Mouse (Mus musculus) E14TG2a.4 (cell line): ENCODE results near the gene Pou6f1.
"Not testable (repeated sequence)": the region's sequence is repeated elsewhere in the genome, so short reads cannot be mapped to it uniquely, and the experiment has no call there.

Experiments used
- H3K27me3 ChIP-seq: 2 replicates; pipeline ENCODE4 v1.6.1; 2014; ENCODE audit warnings: low read length, control low read depth; ENCODE audit not compliant: insufficient read depth
- H3K36me3 ChIP-seq: 2 replicates; pipeline ENCODE4 v1.6.1; 2014; ENCODE audit warnings: low read length, control low read depth; ENCODE audit not compliant: insufficient read depth
- H3K4me1 ChIP-seq: replicated peaks from 2 replicates; pipeline ENCODE4 v1.6.1; 2014; ENCODE audit warnings: low read depth, low read length, control low read depth
- H3K4me3 ChIP-seq: replicated peaks from 2 replicates; pipeline ENCODE4 v1.5.1; 2014; ENCODE audit warnings: mild to moderate bottlenecking, low read length
- H3K9me3 ChIP-seq: 2 replicates; pipeline ENCODE4 v1.6.1; 2014; ENCODE audit warnings: low read length, control low read depth
- CTCF ChIP-seq: conservative IDR thresholded peaks from 2 replicates; pipeline ENCODE4 v1.5.1; 2014; ENCODE audit warnings: low read length
- NANOG ChIP-seq: IDR thresholded peaks from 2 replicates; pipeline ENCODE4 v1.6.1; 2014; ENCODE audit warnings: borderline replicate concordance, low read length, mixed read lengths
- POU5F1 ChIP-seq: IDR thresholded peaks from 2 replicates; pipeline ENCODE4 v1.6.1; 2014; ENCODE audit warnings: low read length, borderline replicate concordance

The Pou6f1 gene

DNA sequence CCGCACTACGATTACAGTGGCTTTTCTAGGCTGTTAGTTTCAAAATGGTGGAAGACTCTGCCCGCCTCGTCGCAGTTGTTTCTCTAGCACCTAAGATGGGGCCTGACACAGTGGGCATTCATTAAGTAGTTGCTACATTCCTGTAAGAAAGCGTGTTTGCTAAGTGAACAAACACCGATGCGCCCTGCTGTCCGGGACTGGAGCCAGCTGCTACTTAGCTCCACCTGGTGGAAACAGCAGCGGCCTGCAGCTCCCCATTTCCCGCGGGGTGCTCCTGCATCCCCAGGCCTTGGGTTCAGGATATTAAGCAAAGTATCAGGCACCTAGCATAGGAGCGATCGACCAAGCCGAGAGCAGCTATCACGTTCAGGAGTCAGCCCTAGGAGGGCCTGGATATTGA, 13.8 kb upstream of the Pou6f1 start:
- no peaks in the 10 kb centered on the region for H3K27me3 ChIP-seq
- H3K4me1 ChIP-seq: peaks cover 56% of the 10 kb centered on the region
- peaks cover 21% of the 10 kb centered on the region for H3K36me3 ChIP-seq
- TF ChIP-seq NANOG (no peak), POU5F1 (no peak), CTCF (peak; percentile 45)
- H3K4me3 ChIP-seq: peak overlapping the region; percentile 53
- no peaks in the 10 kb centered on the region for H3K9me3 ChIP-seq

DNA sequence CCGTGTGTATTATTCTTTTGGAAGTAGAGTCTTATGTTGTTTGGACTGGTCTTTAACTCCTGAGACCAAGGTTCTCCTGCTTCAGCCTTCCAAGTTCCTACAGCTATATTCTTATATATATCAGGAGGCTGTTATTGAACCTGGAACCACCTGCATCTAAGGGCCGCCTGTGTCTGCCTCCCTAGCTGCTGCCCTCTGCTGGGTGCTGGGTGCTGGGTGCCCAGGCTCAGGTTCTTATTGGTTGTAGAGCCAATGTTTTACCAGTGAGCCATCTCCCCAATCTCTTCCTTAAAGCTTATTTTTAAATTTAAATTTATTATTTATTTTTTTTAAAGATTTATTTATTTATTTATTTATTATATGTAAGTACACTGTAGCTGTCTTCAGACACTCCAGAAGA, 12.6 kb upstream of the Pou6f1 start:
- TF ChIP-seq POU5F1: no peak
- no peak for TF ChIP-seq NANOG
- peak; percentile 51 for TF ChIP-seq CTCF
- no peak overlapping the region for H3K4me3 ChIP-seq
- peaks cover 10% of the 10 kb centered on the region for H3K36me3 ChIP-seq
- no peaks in the 10 kb centered on the region for H3K27me3 ChIP-seq
- peaks cover 46% of the 10 kb centered on the region for H3K4me1 ChIP-seq
- no peaks in the 10 kb centered on the region for H3K9me3 ChIP-seq

DNA sequence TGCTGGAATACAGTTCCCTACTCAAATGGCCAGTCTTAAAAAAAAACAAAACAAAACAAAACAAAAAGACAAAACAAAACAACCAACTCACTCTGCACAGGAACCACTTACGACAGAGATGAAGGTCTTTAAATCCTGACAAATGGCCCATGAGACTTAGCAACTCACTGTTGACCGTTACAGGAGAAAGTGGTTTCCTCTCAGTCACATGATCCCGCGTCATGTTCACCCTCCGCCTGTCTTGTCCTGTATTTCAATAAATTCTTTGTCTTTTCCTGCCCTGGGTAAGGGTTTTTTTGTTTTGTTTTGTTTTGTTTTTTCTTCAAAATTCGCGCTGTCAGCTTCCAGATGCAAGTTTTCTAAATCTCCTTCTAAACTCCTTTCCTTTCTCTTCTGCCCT, 12.2 kb upstream of the Pou6f1 start:
- Histone ChIP-seq H3K9me3 (no peaks in the 10 kb centered on the region), H3K36me3 (peaks cover 5% of the 10 kb centered on the region), H3K27me3 (no peaks in the 10 kb centered on the region), H3K4me1 (peaks cover 42% of the 10 kb centered on the region), H3K4me3 (no peak overlapping the region)
- TF ChIP-seq CTCF (no peak), POU5F1 (no peak), NANOG (no peak)

DNA sequence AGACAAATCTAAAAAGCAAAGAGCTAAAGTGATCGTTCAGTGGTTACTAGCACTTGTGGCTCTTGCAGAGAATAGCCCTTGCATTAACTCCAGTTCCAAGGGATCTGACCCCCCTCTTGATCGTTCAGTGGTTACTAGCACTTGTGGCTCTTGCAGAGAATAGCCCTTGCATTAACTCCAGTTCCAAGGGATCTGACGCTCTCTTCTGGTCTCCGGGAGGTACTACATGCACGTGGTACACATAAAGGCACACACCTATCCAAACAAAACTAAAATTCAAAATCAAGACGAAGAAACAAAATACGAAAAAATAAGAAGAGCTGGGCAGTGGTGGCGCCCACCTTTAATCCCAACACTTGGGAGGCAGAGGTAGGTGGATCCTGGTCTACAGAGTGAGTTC, 6.9 kb upstream of the Pou6f1 start:
- H3K36me3 ChIP-seq, H3K4me3 ChIP-seq, H3K9me3 ChIP-seq: not testable (repeated sequence)
- peaks cover 12% of the 10 kb centered on the region for H3K27me3 ChIP-seq
- peaks cover 33% of the 10 kb centered on the region for H3K4me1 ChIP-seq
- TF ChIP-seq CTCF: peak; percentile 37

DNA sequence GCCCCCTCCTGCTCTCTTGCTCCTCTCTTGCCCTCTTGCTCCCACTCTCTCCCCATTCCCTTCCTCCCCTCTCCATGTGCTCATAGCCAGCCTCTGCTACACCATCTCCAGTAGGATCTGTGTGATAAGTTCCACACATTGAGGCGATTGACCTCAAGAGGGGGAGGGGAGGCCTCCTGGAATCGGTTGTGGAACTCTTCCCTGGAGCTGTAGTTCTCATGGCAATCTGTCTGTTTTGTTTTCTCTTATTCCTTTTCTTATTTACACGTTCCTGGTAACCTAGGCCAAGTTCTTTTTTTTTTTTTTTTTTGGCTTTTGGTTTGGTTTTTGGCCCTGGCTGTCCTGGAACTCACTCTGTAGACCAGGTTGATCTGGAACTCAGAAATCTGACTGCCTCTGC, 1.9 kb upstream of the Pou6f1 start:
- Histone ChIP-seq H3K4me1 (peaks cover 29% of the 10 kb centered on the region), H3K27me3 (peaks cover 46% of the 10 kb centered on the region), H3K4me3 (no peak overlapping the region), H3K9me3 (no peaks in the 10 kb centered on the region), H3K36me3 (no peaks in the 10 kb centered on the region)
- TF ChIP-seq CTCF (no peak), NANOG (no peak), POU5F1 (no peak)

DNA sequence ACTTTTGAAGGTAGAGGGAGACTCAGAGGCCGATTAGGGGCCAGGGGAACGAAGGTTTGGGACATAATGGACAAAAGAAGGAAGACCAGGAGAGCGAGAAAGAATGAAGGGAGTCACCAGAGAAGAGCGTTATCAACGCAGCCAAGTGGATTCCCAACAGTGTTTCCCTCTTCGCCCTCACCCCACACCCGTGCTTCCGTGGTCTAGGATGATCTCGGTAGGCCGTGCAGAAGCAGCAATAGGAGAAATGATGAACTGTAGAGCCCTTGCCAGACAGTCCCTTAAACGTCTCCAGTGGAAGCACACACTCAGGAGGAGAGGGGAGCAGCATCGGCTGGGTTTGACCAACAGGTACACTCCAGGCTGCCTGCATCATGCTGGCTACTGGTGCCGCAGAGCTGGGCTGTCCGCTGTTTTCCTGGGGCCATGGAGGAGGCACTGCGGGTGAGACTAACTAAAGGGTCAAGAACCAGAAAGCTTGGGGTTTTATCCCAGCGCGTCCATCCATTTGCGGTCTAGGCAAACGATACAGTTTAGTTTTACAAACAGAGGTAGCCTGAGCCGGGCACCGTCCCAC, 1.0 kb upstream of the Pou6f1 start:
- 0 out of 2 replicates have a peak overlapping the region, but pooled peaks have one; percentile 76 for H3K4me3 ChIP-seq
- H3K36me3 ChIP-seq: no peaks in the 10 kb centered on the region
- no peaks in the 10 kb centered on the region for H3K9me3 ChIP-seq
- H3K4me1 ChIP-seq: peaks cover 29% of the 10 kb centered on the region
- peaks cover 49% of the 10 kb centered on the region for H3K27me3 ChIP-seq
- TF ChIP-seq NANOG: no peak

DNA sequence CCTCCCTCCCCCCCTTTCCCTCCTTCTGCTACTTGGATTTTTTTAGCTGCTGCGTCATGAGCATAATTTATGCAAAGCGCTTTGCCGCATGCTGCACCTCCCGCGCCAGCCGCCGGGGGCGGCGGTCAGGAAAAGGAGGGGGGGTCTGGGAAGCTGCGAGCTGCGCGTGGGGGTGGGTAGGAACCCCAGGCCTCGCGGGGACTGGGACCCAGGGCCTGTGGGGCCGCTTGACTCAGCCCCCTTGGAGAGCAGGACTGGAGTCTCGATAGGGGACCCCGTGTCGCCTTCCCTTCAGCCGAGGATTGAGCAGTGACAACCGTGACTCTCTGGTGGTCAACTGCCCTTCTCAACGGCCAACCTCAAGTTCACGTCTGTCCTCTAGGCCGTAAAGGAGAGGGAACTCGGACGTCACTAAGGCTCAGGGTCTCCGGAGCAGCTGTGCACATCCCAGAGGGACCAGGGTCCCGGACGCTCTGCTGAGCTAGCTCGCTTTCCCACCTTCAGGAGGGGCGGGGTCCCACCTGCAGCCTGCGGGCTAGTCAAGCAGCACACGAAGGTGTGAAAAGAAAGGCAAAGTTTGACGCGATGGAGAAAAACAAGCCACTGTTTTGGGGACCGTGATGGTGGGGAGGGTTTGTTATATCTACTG, 387 bp upstream of the Pou6f1 start:
- peaks cover 27% of the 10 kb centered on the region for H3K4me1 ChIP-seq

DNA sequence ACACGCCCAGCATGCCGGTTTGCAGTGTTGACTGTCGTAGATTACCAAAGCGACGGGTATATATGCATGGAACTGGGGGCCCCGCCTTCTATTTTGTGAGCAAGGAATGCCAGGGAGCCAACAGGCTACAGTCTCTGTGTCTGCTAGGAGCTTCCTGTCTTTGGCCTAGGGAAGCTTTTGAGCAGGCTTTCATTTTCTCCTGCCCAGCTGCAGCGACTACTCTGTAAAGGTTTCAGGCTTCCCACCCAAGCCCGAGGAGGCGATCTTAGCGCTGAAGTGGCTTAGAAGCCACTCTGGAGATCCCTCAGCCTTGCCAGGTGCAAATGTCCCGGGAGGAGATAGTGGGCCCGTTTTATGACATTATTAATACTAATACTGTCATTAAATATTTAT, 905 bp downstream of the Pou6f1 start:
- Histone ChIP-seq H3K4me1 (peaks cover 19% of the 10 kb centered on the region), H3K4me3 (peak overlapping the region; percentile 76), H3K36me3 (no peaks in the 10 kb centered on the region), H3K27me3 (peaks cover 56% of the 10 kb centered on the region), H3K9me3 (no peaks in the 10 kb centered on the region)
- TF ChIP-seq NANOG: no peak
- TF ChIP-seq CTCF: no peak
- TF ChIP-seq POU5F1: no peak

More for the DNA sequence above, 387 bp upstream of the Pou6f1 start:
- Histone ChIP-seq H3K36me3 (no peaks in the 10 kb centered on the region), H3K9me3 (no peaks in the 10 kb centered on the region), H3K4me3 (peak overlapping the region; percentile 76), H3K27me3 (peaks cover 47% of the 10 kb centered on the region)
- no peak for TF ChIP-seq CTCF
- TF ChIP-seq POU5F1: no peak
- no peak for TF ChIP-seq NANOG

DNA sequence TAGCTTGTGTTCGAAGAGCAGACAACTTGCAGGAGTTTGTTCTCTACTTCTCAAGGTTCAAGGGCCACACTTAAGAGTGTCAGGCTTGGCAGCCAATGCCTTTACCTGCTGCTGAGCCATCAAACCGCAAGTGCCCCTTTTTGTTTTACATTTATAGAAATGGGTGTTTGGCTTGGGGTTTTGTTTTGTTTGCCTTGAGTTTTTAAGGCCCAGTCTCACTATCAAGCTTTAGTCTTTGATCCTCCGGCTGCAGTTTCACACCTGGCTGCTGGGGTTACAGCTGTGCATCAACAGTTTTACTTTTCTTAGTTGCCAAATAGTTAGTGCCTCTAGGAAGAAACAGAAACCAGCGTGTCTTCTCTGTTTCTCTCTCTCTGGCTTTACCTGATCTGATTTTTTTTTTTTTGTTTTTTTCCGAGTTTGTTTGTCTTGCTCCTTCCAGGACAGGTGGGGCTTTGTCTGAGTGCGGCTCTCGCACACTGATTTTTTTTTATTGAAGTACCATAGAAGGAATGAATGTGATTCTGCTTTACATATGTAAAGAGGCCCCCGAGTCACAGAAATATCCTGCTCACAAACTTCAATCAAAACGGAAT, 1.4 kb downstream of the Pou6f1 start:
- Histone ChIP-seq H3K4me1 (peaks cover 19% of the 10 kb centered on the region), H3K27me3 (peaks cover 54% of the 10 kb centered on the region), H3K36me3 (no peaks in the 10 kb centered on the region), H3K9me3 (no peaks in the 10 kb centered on the region), H3K4me3 (peak overlapping the region; percentile 76; the same call in 1 of the 2 replicates)
- no peak for TF ChIP-seq POU5F1
- no peak for TF ChIP-seq NANOG
- TF ChIP-seq CTCF: no peak
